14 mouse cellular contexts compared by ENCODE assay signal in the genomic region with DNA sequence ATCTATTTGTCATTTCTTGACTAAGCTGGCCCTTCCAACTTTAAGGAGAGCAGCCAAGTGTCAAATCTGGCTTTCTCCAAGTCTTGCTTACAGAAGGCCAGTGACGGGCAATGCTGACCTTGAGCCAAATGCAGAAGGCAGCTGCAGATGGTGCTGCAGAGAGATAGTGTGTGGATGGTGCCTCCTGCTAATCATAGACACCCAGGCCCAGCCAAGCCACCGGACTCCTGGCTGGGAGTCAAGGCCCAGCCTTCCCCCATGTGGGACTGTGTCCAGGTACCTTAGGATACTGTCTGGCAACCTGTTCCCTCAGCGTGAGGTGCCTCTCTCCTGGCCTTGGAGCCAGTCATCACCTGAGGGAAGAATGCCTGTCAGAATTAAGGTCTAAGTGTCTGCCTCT.
A peak's percentile ranks its signal among the peaks of the same experiment; 100 is the strongest.
DNase-seq lines count a peak whose midpoint lies in the region; ATAC-seq and TF ChIP-seq lines count a peak whose summit lies in the region.
"Had no signal": no experiment of that assay in that cellular context is flagged by ENCODE, and none has a peak within 500 bp of the region (broad histone marks: within the 10 kb centered on the region; RNA-seq: fewer than 3 reads in every experiment).

No protein-coding gene starts in this region.

- H3K4me2 ChIP-seq in hindbrain, postnatal 0 days (ENCODE audit: low read depth, low read length), result no peak overlapping the region
- H3K4me2 ChIP-seq in forebrain, embryonic 15.5 days (replicated peaks), result no peak overlapping the region
- H3K4me2 ChIP-seq: embryonic facial prominence, embryonic 15.5 days; lung, embryonic 15.5 days had no signal

- peak; percentile 80 for ATAC-seq in hindbrain, postnatal 0 days
- no peak for ATAC-seq in forebrain, embryonic 15.5 days (replicated peaks)
- no peak for ATAC-seq in CD4-positive, CD25-positive, alpha-beta regulatory T cell, adult 4 months
- ATAC-seq: intestine, embryonic 16.5 days; Patski had no signal

- 42% methylated on average over 3 of the region's 3 CpGs for WGBS in hindbrain, postnatal 0 days
- 80% methylated on average over 3 of the region's 3 CpGs for WGBS in hindbrain, embryonic 10.5 days
- 77% methylated on average over 3 of the region's 3 CpGs for WGBS in forebrain, embryonic 15.5 days

- intact Hi-C loops in heart, postnatal 14 days (cut with DNase I), result no loop called here

- no peaks in the 10 kb centered on the region for H3K36me3 ChIP-seq in hindbrain, postnatal 0 days (ENCODE audit: insufficient read depth, low read length)
- no peaks in the 10 kb centered on the region for H3K36me3 ChIP-seq in hindbrain, embryonic 10.5 days
- no peaks in the 10 kb centered on the region for H3K36me3 ChIP-seq in forebrain, embryonic 15.5 days
- H3K36me3 ChIP-seq: embryonic facial prominence, embryonic 15.5 days; lung, embryonic 15.5 days had no signal

- DNase-seq in hindbrain, postnatal 0 days (ENCODE audit: low spot score), result peak; percentile 77
- no peak for DNase-seq in hindbrain, embryonic 10.5 days (ENCODE audit: low spot score)
- peak; percentile 84 for DNase-seq in cerebellum, adult 11-12 months
- peak; percentile 95 to 98 for DNase-seq in cerebellum, postnatal 14 days
- peak; percentile 56 to 62 for DNase-seq in heart, postnatal 14 days
- no peak for DNase-seq in MN1 (ENCODE audit: low spot score)
- DNase-seq: kidney, postnatal 36 days had no signal

- H3K4me3 ChIP-seq in hindbrain, postnatal 0 days (ENCODE audit: low read length), result no peak overlapping the region
- no peak overlapping the region for H3K4me3 ChIP-seq in hindbrain, embryonic 10.5 days
- no peak overlapping the region for H3K4me3 ChIP-seq in forebrain, embryonic 15.5 days
- H3K4me3 ChIP-seq: embryonic facial prominence, embryonic 15.5 days; lung, embryonic 15.5 days had no signal

- H3K9ac ChIP-seq in hindbrain, postnatal 0 days (replicated peaks; ENCODE audit: low read length), result no peak overlapping the region
- H3K9ac ChIP-seq in forebrain, embryonic 15.5 days (replicated peaks), result no peak overlapping the region
- H3K9ac ChIP-seq: embryonic facial prominence, embryonic 15.5 days; lung, embryonic 15.5 days had no signal

- no peaks in the 10 kb centered on the region for H3K4me1 ChIP-seq in hindbrain, postnatal 0 days (ENCODE audit: insufficient read depth, low read length)
- no peaks in the 10 kb centered on the region for H3K4me1 ChIP-seq in hindbrain, embryonic 10.5 days (replicated peaks)
- H3K4me1 ChIP-seq in forebrain, embryonic 15.5 days, result no peaks in the 10 kb centered on the region
- H3K4me1 ChIP-seq: embryonic facial prominence, embryonic 15.5 days; lung, embryonic 15.5 days had no signal

- H3K27ac ChIP-seq in hindbrain, postnatal 0 days, result no peak overlapping the region
- H3K27ac ChIP-seq in hindbrain, embryonic 10.5 days, result no peak overlapping the region
- no peak overlapping the region for H3K27ac ChIP-seq in forebrain, embryonic 15.5 days (replicated peaks)
- H3K27ac ChIP-seq: embryonic facial prominence, embryonic 15.5 days; lung, embryonic 15.5 days had no signal

- no peak for TF ChIP-seq CTCF in hindbrain, postnatal 0 days (IDR thresholded peaks at IDR 0.05; ENCODE audit: low read depth)

- H3K27me3 ChIP-seq in hindbrain, postnatal 0 days (ENCODE audit: insufficient read depth, low read length), result no peaks in the 10 kb centered on the region
- H3K27me3 ChIP-seq in hindbrain, embryonic 10.5 days (ENCODE audit: insufficient read depth, poor library complexity, severe bottlenecking), result no peaks in the 10 kb centered on the region
- H3K27me3 ChIP-seq in forebrain, embryonic 15.5 days, result no peaks in the 10 kb centered on the region
- H3K27me3 ChIP-seq: CH12.LX; embryonic facial prominence, embryonic 15.5 days; lung, embryonic 15.5 days; Patski had no signal

- H3K9me3 ChIP-seq in hindbrain, postnatal 0 days (ENCODE audit: low read length), result no peaks in the 10 kb centered on the region
- no peaks in the 10 kb centered on the region for H3K9me3 ChIP-seq in hindbrain, embryonic 10.5 days
- H3K9me3 ChIP-seq in forebrain, embryonic 15.5 days, result no peaks in the 10 kb centered on the region
- H3K9me3 ChIP-seq: embryonic facial prominence, embryonic 15.5 days; lung, embryonic 15.5 days had no signal

Comparison
In these comparisons a context has a peak if more than half of its experiments do, and no peak if none do; other contexts are left out.
1. DNase-seq: peak in hindbrain, postnatal 0 days (single experiment), cerebellum, adult 11-12 months (single experiment), cerebellum, postnatal 14 days (2 of 2) and heart, postnatal 14 days (2 of 2); none in hindbrain, embryonic 10.5 days (single experiment) and MN1 (single experiment).